Mouse (Mus musculus) left cerebral cortex, postnatal 14 days (tissue): ENCODE measurements around the gene Pold1. TPM values are rescaled to one million over a fixed set of nuclear protein-coding genes. Genes with fewer than 3 reads are reported as not detected.

ENCODE experiments used
- DNase-seq, 2 experiments: peaks; one replicate each; pipeline ENCODE4 v3.0.0; 2021 to 2022; ENCODE audit warnings: low spot score in 2 of 2, mixed read lengths in 1 of 2
- intact Hi-C: fragments of 180-260 bp; cut with DNase I; formaldehyde crosslinking; loops from one replicate; pipeline ENCODE4 v1.15.1; 2025
- total RNA-seq, 2 experiments: library from RNA; stranded (reverse); gene quantifications; 2 replicates each; pipeline ENCODE4 v1.2.3; 2021

Pold1 gene
- total RNA-seq, 2 experiments from 2014 or later: 4.2 to 7.0 TPM

DNA sequence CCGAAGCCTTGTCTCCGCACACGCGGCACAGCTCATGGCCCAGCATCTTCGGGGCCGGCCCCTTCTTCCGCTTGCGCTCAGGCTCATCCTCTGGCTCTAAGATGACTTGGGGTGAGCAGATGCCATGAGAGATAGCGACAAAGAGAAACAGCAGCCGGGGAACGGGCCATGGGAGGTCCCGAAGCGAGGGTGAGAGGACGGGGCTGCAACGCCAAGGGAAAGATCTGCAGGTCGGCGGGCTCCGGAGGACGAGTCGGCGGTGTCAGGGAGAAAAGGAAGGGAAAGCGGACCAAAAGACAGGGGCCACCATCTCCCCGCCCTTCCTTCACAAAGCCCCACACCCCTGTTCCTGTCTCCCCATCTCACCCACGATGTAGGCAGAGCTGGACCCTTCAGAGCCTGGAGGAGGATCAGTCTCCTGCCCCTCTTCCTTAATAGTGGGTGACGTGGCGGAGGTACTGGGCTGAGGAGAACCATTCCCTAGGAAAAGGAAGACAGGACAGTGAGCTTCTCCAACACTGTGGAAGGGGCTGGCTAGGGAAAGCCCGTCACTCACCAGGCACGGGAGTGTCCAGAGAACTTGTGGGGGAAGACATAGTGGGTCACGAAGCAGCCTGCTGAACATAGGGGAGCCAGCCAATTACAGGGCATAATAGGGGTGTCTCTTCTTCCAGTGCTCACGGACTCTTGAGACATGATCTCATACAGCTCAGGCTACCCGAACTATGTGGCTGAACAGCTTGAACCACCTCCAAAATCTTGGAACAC, 3.7 kb upstream of the Pold1 start:
- intact Hi-C loops: loop anchor here (10.0 kb wide), 1 partner anchor 158 kb away; no protein-coding TSS in a partner anchor

DNA sequence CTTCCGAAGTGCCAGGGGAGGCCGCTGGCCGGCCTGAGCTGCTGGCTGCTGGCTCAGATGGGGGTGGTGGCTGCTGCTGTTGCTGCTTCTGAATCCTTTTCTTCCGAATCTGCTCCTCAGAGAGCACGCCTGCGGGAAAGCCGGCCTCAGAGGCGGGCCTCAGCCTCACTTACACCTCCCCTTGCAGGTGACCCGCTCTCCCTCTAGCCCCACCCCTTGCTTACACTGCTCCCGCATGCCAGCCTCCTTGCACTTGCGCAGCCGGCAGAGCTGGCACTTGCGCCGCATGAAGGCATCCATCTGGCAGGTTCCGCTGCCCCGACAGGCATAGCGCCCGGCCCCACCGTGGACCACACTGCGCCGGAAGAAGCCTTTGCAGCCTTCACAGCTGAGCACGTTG, 3.1 kb upstream of the Pold1 start:
- DNase-seq: no peak
- intact Hi-C loops: loop anchor here (10.0 kb wide), 1 partner anchor 157 kb away; no protein-coding TSS in a partner anchor

More for the DNA sequence above, 3.7 kb upstream of the Pold1 start:
- no peak for DNase-seq

DNA sequence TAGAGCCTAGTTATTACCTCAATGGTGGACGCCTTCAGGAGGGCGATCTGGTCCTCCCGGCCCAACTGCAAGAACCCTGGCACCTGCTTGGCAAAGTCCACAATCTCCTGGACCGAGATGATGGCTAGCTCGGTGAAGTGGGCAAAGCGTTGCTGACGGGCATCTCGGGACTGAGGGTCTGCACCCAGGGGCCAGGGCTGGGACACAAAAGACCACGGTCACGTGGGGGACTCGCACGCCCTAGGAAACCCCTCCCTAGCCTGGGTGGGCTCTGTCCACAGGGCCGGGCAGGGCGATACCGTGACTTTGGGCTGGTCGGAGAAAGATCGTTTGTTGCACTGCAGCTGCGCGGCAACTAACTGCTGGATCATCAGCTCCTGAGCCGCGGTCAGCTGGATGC, 2.7 kb upstream of the Pold1 start:
- intact Hi-C loops: loop anchor here (10.0 kb wide), 1 partner anchor 156 kb away; no protein-coding TSS in a partner anchor
- no peak for DNase-seq

- intact Hi-C loops: loop anchor here (10.0 kb wide), 1 partner anchor 156 kb away; no protein-coding TSS in a partner anchor
- DNase-seq: no peak
Observed at GRCm38 (mm10) chr7:44550409-44550678, 1.7 kb upstream of the Pold1 start.

DNA sequence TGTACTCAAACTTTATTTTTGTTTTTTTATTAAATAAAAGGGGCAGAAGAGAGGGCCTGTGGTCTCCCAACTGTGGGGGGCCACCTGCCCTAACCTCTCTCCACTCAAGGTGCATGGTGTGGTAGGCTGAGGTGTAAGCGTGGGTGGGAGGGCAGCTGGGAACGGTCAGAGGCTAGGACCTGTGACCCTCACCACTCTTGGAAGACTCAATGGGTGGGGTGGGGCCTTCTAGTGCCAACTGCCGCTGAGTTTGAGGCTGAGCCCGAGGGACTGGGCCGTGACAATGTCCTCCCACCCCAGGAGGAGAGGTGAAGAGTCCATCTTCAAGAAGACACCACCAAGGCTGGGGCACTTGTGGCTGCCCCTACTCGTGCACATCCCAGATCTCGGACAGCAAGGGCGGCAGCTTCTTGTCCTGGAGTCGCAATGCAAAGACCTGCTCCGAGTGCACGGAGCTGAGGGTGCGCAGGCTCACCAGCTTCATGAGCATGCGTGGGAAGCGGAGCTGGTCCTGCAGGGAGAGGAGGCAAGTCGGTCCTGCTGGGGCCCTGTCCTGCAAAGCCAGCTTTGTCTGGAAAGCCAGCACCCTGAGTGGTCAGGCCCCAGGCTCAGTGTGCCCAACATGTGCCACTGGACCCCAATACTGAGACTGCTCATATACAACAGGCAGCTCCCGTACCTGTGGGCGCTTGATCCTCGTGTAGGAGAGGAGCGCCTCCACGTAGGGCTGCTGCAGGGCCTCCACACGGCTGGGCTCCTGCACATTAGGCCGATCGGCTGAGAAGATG, 1.2 kb upstream of the Pold1 start:
- intact Hi-C loops: loop anchor here (2.0 to 10.0 kb wide), 2 partner anchors 49 to 155 kb away; no protein-coding TSS in a partner anchor
- no peak for DNase-seq

GRCm38 (mm10) chr7:44547725-44548124, 924 bp downstream of the Pold1 start:
- intact Hi-C loops: loop anchor here (2.0 kb wide), 1 partner anchor 47 kb away; no protein-coding TSS in a partner anchor
- no peak for DNase-seq

DNA sequence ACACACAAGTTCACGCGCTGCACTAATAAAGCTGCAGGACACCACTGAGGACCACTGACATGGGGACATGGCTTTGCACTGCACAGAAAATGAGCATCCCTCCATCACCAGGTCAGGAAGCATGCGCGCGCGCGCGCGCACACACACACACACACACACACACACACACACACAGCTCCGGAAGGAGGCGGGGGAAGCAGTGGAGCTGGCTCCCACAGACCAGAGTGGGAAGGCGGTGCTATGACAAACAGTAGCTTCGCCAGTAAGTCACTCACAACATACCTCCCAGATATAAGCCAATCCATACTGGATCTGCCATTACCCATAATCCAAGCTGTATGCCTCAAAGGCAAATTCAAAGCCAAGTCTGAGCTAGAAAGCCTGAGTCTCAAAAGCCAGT, 1.6 kb downstream of the Pold1 start:
- intact Hi-C loops: no loop called here
- DNase-seq: no peak

DNA sequence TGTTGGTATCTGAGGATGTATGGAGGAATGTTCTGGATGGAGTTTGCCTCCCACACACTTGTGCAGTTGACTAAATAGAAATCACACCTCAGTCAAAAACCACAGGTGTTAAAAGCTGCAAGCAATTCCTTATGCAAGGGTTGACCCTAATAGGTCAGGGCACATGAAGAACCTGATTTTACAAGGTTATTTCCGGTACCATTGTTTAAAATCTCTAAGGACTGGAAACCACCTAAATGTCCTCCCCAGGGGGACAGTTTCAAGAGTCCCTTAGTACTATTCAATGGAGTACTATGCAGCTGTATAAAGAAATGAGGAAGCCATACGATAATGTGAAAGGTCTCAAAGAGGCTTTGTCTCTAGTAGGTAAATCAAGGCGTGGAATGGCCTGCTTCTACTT, 2.4 kb downstream of the Pold1 start:
- DNase-seq: no peak
- intact Hi-C loops: no loop called here

- intact Hi-C loops: no loop called here
- no peak for DNase-seq
Observed at GRCm38 (mm10) chr7:44543071-44543470, 5.6 kb downstream of the Pold1 start.

- DNase-seq: no peak
- intact Hi-C loops: no loop called here
Observed at GRCm38 (mm10) chr7:44542555-44542954, 6.1 kb downstream of the Pold1 start.

- intact Hi-C loops: no loop called here
- DNase-seq: no peak
Observed at GRCm38 (mm10) chr7:44538756-44539624, 9.7 kb downstream of the Pold1 start.

GRCm38 (mm10) chr7:44537496-44537895, 11.2 kb downstream of the Pold1 start:
- intact Hi-C loops: no loop called here
- DNase-seq: no peak

GRCm38 (mm10) chr7:44537009-44537408, 11.6 kb downstream of the Pold1 start:
- intact Hi-C loops: no loop called here
- DNase-seq: no peak

- intact Hi-C loops: no loop called here
- peak; percentile 30 to 47 for DNase-seq
Observed at GRCm38 (mm10) chr7:44536590-44536968, 12.1 kb downstream of the Pold1 start.

DNA sequence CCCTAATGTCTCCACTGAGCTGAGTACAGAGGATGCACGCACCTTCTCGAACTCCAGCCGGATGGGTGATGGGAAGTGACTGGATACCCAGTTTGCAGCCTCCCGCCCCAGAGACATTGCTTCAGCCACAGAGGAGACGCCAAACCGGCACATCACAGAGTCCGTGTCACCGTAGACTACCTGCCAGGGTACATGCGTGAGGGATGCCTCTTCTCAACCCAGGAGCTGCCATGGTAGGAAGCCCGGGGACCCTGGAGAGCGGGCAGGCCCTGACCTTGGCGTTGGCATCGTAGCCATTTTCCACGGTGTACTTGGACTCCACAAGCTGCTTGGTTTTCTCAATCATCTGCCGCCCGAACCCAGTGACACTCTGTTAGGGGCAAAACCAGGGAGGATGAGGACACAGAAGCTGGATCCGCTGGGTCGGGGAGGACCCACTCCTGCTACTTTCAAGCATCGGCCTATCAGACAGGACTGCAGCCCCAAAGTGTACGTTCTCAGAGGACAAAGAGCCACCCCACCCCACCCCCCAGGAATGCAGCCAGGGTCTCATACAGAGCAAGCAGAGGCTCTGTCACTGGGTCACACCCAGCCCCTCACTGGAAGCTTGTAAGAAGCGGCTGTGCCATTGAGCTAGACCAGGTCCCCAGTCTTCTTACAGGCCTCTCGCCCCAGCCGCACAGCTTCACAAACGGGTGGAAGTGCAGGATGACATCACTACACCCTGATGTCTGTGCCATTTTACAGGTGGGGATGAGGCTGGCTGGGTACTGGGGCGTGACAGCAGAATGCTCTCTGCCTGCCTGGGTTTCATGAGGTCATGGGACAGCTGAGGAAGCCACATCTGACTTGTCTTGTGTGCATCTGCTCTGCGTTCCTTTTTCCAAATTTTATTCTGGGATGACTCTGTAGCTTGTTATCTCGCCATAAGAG, 12.7 kb downstream of the Pold1 start:
- no peak for DNase-seq
- intact Hi-C loops: no loop called here

GRCm38 (mm10) chr7:44534656-44535441, 13.8 kb downstream of the Pold1 start:
- intact Hi-C loops: no loop called here

GRCm38 (mm10) chr7:44534242-44534641, 14.4 kb downstream of the Pold1 start:
- intact Hi-C loops: no loop called here
- DNase-seq: no peak

More at GRCm38 (mm10) chr7:44534656-44535441, 13.8 kb downstream of the Pold1 start:
- DNase-seq: no peak

DNA sequence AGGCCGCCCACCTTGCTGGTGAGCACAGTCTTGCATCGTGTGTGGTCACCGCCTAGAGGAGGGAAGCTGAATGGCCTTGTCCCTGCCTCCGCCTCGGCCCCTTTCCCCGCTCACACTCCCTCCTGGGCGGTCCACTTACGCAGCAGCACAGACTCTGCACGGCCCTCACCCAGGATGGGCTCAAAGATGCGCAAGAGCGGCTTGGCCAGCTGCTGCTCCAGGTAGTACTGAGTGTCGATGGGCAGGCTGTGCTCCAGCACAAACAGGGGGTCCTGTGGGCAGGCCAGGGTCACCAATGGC, 15.0 kb downstream of the Pold1 start:
- intact Hi-C loops: no loop called here
- no peak for DNase-seq
